Mouse (Mus musculus) brain, embryonic 14.5 days (tissue): ENCODE results near the gene Tmem202.

Experiments
- CTCF ChIP-seq: fragments of 200-500 bp; IDR thresholded peaks from 2 replicates; pipeline ENCODE4 v1.5.1; 2012; ENCODE audit warnings: inconsistent platforms, mild to moderate bottlenecking, moderate library complexity, borderline replicate concordance; ENCODE audit not compliant: insufficient read depth, insufficient read length; ENCODE audit errors: extremely low read depth
- POLR2A ChIP-seq: fragments of 200-500 bp; IDR thresholded peaks from 2 replicates; pipeline ENCODE4 v1.6.1; 2012; ENCODE audit warnings: mild to moderate bottlenecking, inconsistent platforms, borderline replicate concordance; ENCODE audit not compliant: poor library complexity, insufficient read depth, insufficient read length, severe bottlenecking; ENCODE audit errors: extremely low read depth

GRCm38 (mm10) chr9:59533889-59534288 lies 5.8 kb downstream of the Tmem202 start:
- TF ChIP-seq CTCF (no peak), POLR2A (no peak)
